Mouse (Mus musculus): ENCODE results near the gene Mink1.

- TF ChIP-seq CTCF (IDR thresholded peaks at IDR 0.05; ENCODE audit: low read depth) (no peak), EP300 (IDR thresholded peaks at IDR 0.05; ENCODE audit: low read depth) (no peak)
Measured at GRCm38 (mm10) chr11:70598451-70598953, 35.8 kb downstream of the Mink1 start.

Measured in heart, postnatal 0 days (tissue).